8 mouse cellular contexts compared by ENCODE assay signal in genomic region chr2:26579714-26580113, GRCm38 (mm10). TPM values are rescaled to one million over a fixed set of nuclear protein-coding genes. Genes with fewer than 3 reads are reported as not detected.
A peak's percentile ranks its signal among the peaks of the same experiment; 100 is the strongest.
DNase-seq lines count a peak whose midpoint lies in the region; ATAC-seq and TF ChIP-seq lines count a peak whose summit lies in the region.

Gene Egfl7, plus strand, starts transcription at chr2:26580014.

- H3K4me3 ChIP-seq in lung, postnatal 0 days (ENCODE audit: low read depth, low read length), result no peak within 1 kb of the TSS
- no peak within 1 kb of the TSS for H3K4me3 ChIP-seq in embryonic facial prominence, embryonic 14.5 days (ENCODE audit: low read depth, low read length)
- H3K4me3 ChIP-seq in limb, embryonic 11.5 days (ENCODE audit: low read depth, low read length), result no peak within 1 kb of the TSS
- no peak within 1 kb of the TSS for H3K4me3 ChIP-seq in stomach, embryonic 16.5 days (replicated peaks; ENCODE audit: low read length)

- intact Hi-C loops in heart, postnatal 10 days (cut with DNase I), result no loop called here

- ATAC-seq in lung, postnatal 0 days, result no peak
- no peak for ATAC-seq in embryonic facial prominence, embryonic 14.5 days (ENCODE audit: low read depth)
- no peak for ATAC-seq in limb, embryonic 11.5 days (ENCODE audit: insufficient number of reproducible peaks, low FRiP score, low TSS enrichment, low read depth)
- no peak for ATAC-seq in stomach, embryonic 16.5 days (ENCODE audit: insufficient read depth, low FRiP score)
- no peak for ATAC-seq in erythroblast, adult 5-6 weeks (replicated peaks; ENCODE audit: low FRiP score, poor library complexity, severe bottlenecking)

- no peak for DNase-seq in lung, postnatal 0 days (ENCODE audit: low spot score)
- no peak for DNase-seq in lung, postnatal 25 days (ENCODE audit: low spot score)
- DNase-seq in embryonic facial prominence, embryonic 14.5 days (ENCODE audit: low spot score), result no peak
- DNase-seq in heart, postnatal 10 days, result no peak
- DNase-seq in limb, embryonic 11.5 days (ENCODE audit: low spot score), result no peak
- no peak for DNase-seq in cerebellum, adult 11 months

- WGBS in lung, postnatal 0 days, result 100% methylated on average over 1 of the region's 1 CpGs
- 100% methylated on average over 1 of the region's 1 CpGs for WGBS in embryonic facial prominence, embryonic 14.5 days
- whole genome bisulfite sequencing in limb, embryonic 11.5 days, result 95% methylated on average over 1 of the region's 1 CpGs
- WGBS in stomach, embryonic 16.5 days, result 89% methylated on average over 1 of the region's 1 CpGs

- TF ChIP-seq CTCF in lung, postnatal 0 days (IDR thresholded peaks at IDR 0.05), result no peak

- H3K36me3 ChIP-seq in lung, postnatal 0 days (ENCODE audit: insufficient read depth, low read length), result no peaks in the 10 kb centered on the region
- no peaks in the 10 kb centered on the region for H3K36me3 ChIP-seq in embryonic facial prominence, embryonic 14.5 days (ENCODE audit: control insufficient read depth, insufficient read depth, low read length)
- H3K36me3 ChIP-seq in limb, embryonic 11.5 days (ENCODE audit: control insufficient read depth, insufficient read depth, low read length), result no peaks in the 10 kb centered on the region
- H3K36me3 ChIP-seq in stomach, embryonic 16.5 days (ENCODE audit: control insufficient read depth, insufficient read depth, low read length), result no peaks in the 10 kb centered on the region

- H3K4me2 ChIP-seq in lung, postnatal 0 days (replicated peaks; ENCODE audit: low read depth, low read length), result no peak within 1 kb of the TSS
- no peak within 1 kb of the TSS for H3K4me2 ChIP-seq in embryonic facial prominence, embryonic 14.5 days (ENCODE audit: low read depth, low read length)
- H3K4me2 ChIP-seq in limb, embryonic 11.5 days (ENCODE audit: low read depth, severe bottlenecking), result no peak within 1 kb of the TSS
- H3K4me2 ChIP-seq in stomach, embryonic 16.5 days (ENCODE audit: low read depth, low read length), result no peak within 1 kb of the TSS

- H3K27me3 ChIP-seq in lung, postnatal 0 days (replicated peaks; ENCODE audit: insufficient read depth, low read length), result no peaks in the 10 kb centered on the region
- H3K27me3 ChIP-seq in embryonic facial prominence, embryonic 14.5 days (replicated peaks; ENCODE audit: control insufficient read depth, insufficient read depth, low read length), result no peaks in the 10 kb centered on the region
- no peaks in the 10 kb centered on the region for H3K27me3 ChIP-seq in limb, embryonic 11.5 days (ENCODE audit: control insufficient read depth, insufficient read depth, low read length)
- H3K27me3 ChIP-seq in stomach, embryonic 16.5 days (ENCODE audit: control insufficient read depth, insufficient read depth, low read length), result no peaks in the 10 kb centered on the region

- peaks cover 10% of the 10 kb centered on the region for H3K4me1 ChIP-seq in lung, postnatal 0 days (ENCODE audit: insufficient read depth, low read depth, low read length)
- peaks cover 6% of the 10 kb centered on the region; the same call in 1 of the 2 replicates for H3K4me1 ChIP-seq in embryonic facial prominence, embryonic 14.5 days (ENCODE audit: control insufficient read depth, insufficient read depth, low read length)
- H3K4me1 ChIP-seq in limb, embryonic 11.5 days (ENCODE audit: control insufficient read depth, insufficient read depth, low read length), result peaks cover 3% of the 10 kb centered on the region; the same call in 1 of the 2 replicates
- H3K4me1 ChIP-seq in stomach, embryonic 16.5 days (ENCODE audit: control insufficient read depth, insufficient read depth, low read length), result peaks cover under 1% of the 10 kb centered on the region; the same call in 1 of the 2 replicates

- H3K9me3 ChIP-seq in lung, postnatal 0 days (ENCODE audit: low read length), result no peaks in the 10 kb centered on the region
- no peaks in the 10 kb centered on the region for H3K9me3 ChIP-seq in embryonic facial prominence, embryonic 14.5 days (ENCODE audit: control insufficient read depth, low read length)
- H3K9me3 ChIP-seq in limb, embryonic 11.5 days (ENCODE audit: control insufficient read depth, low read length), result no peaks in the 10 kb centered on the region
- no peaks in the 10 kb centered on the region for H3K9me3 ChIP-seq in stomach, embryonic 16.5 days (replicated peaks; ENCODE audit: control insufficient read depth, low read length)

- peak within 1 kb of the TSS; percentile 92 for H3K27ac ChIP-seq in lung, postnatal 0 days (ENCODE audit: low read length)
- H3K27ac ChIP-seq in embryonic facial prominence, embryonic 14.5 days (replicated peaks; ENCODE audit: low read depth, low read length), result peak within 1 kb of the TSS; percentile 58
- H3K27ac ChIP-seq in limb, embryonic 11.5 days (replicated peaks; ENCODE audit: low read depth, low read length), result no peak within 1 kb of the TSS
- H3K27ac ChIP-seq in stomach, embryonic 16.5 days (ENCODE audit: low read length), result peak within 1 kb of the TSS; percentile 53

- no peak for TF ChIP-seq EP300 in lung, postnatal 0 days (IDR thresholded peaks at IDR 0.05)

- H3K9ac ChIP-seq in lung, postnatal 0 days (replicated peaks; ENCODE audit: low read depth), result no peak within 1 kb of the TSS
- H3K9ac ChIP-seq in embryonic facial prominence, embryonic 14.5 days (ENCODE audit: low read depth, low read length), result no peak within 1 kb of the TSS
- H3K9ac ChIP-seq in limb, embryonic 11.5 days (ENCODE audit: low read length), result no peak within 1 kb of the TSS
- no peak within 1 kb of the TSS for H3K9ac ChIP-seq in stomach, embryonic 16.5 days (ENCODE audit: low read length)

RNA-seq across cellular contexts. Expression of gene Egfl7, which starts in this region (rescaled TPM):
- polyA plus RNA-seq in lung, postnatal 0 days (2015; fragmentation: Nextera tagmentation; extraction: Ambion mirVana), result 412 and 467 TPM in 2 replicates
- polyA plus RNA-seq in embryonic facial prominence, embryonic 14.5 days (2014; fragmentation: Nextera tagmentation; extraction: Ambion mirVana), result 110 and 119 TPM in 2 replicates
- total RNA-seq in heart, postnatal 10 days (2021), result 100 to 1,000 TPM; 325 to 346 TPM
- 68.1 and 72.2 TPM in 2 replicates for polyA plus RNA-seq in limb, embryonic 11.5 days (2014; fragmentation: Nextera tagmentation; extraction: Ambion mirVana)
- 116 and 120 TPM in 2 replicates for polyA plus RNA-seq in stomach, embryonic 16.5 days (2015; fragmentation: Nextera tagmentation; extraction: Ambion mirVana)
- 7.5 TPM in 1 of 2 replicates, not detected in the other for total RNA-seq in erythroblast, adult 5-6 weeks (2015; ENCODE audit: low replicate concordance)
- total RNA-seq in erythroblast, adult 5-6 weeks (2017; ENCODE audit: low replicate concordance), result 4.9 and 8.2 TPM in 2 replicates

Comparison
In these comparisons a context has a peak if more than half of its experiments do, and no peak if none do; other contexts are left out.
1. RNA of gene Egfl7 (total RNA-seq): 325 to 346 TPM in heart, postnatal 10 days; 4.9 to 8.2 TPM in erythroblast, adult 5-6 weeks; every median in the first group is over 10 times any median in the second.